Mouse (Mus musculus): ENCODE measurements at regions not wholly inside any gene's neighbourhood (a gene's known extent, or its start where the extent isn't known, plus 50 kb on each side); places are given as distances from the start of the nearest gene placed in this dataset.

DNA sequence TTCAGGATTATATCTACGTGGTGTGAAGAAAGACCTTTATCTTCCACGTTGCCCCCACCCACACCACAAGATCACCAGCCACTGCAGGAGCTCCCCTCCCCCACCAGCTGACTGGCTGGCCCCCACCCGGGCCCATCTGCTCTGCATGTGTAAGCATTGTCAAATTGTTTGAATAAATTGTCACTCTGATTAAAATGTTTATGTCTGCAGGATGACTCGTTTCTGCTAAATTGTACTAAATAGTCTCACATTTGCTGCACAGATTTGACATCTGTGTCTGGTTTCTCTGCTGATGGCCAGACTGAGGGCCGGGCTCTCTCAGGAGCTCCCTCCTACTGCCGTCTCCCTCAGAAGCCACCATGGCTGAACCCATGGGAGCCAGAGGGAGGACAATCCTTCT, 119.2 kb upstream of the Pmepa1 start:
- TF ChIP-seq CTCF (IDR thresholded peaks at IDR 0.05; ENCODE audit: low read depth): no peak
- WGBS: 43% methylated on average over 6 of the region's 6 CpGs
- DNase-seq (ENCODE audit: low spot score) (no peak), ATAC-seq (0 out of 2 replicates have a peak, but pooled peaks have one; percentile 15)
- H3K4me2 ChIP-seq (ENCODE audit: low read depth, low read length): no peak overlapping the region
- H3K27me3 ChIP-seq (ENCODE audit: insufficient read depth, low read length): no peaks in the 10 kb centered on the region
- no peaks in the 10 kb centered on the region for H3K9me3 ChIP-seq (ENCODE audit: low read length)
- no peak overlapping the region for H3K27ac ChIP-seq
- H3K36me3 ChIP-seq (ENCODE audit: insufficient read depth, low read length): no peaks in the 10 kb centered on the region
- 0 out of 2 replicates have a peak, but pooled peaks cover 3% of the 10 kb centered on the region for H3K4me1 ChIP-seq (ENCODE audit: insufficient read depth, low read length)
- H3K9ac ChIP-seq (replicated peaks; ENCODE audit: low read length): 0 out of 2 replicates have a peak overlapping the region, but pooled peaks have one; percentile 17
- H3K4me3 ChIP-seq (ENCODE audit: low read length): no peak overlapping the region

DNA sequence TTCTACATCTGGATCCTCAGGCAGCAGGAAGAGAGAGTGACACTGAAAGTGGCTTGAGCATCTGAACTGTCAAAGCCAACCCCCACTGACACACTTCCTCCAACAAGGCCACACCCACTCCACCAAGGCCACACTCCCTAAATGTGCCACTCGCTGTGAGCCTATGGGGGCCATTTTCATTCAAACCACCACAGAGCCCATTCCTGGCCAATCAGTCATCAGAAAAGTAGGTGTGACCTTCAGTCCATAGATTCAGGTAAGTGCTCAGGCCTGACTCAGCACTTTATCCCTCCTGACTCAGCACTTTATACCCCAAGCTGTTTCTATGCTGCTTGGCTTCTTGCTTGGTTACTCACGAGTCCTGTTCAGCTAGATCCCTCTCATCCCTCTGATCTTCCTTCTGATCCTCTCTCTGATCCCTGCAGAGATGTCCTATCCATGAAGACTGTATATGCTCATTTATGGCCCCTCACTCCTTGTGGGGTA, 121.6 kb upstream of the Pmepa1 start:
- ATAC-seq (no peak), DNase-seq (ENCODE audit: low spot score) (no peak)
- Histone ChIP-seq H3K4me2 (ENCODE audit: low read depth, low read length) (no peak overlapping the region), H3K27me3 (ENCODE audit: insufficient read depth, low read length) (no peaks in the 10 kb centered on the region), H3K4me3 (ENCODE audit: low read length) (no peak overlapping the region), H3K4me1 (ENCODE audit: insufficient read depth, low read length) (0 out of 2 replicates have a peak, but pooled peaks cover 3% of the 10 kb centered on the region), H3K36me3 (ENCODE audit: insufficient read depth, low read length) (no peaks in the 10 kb centered on the region), H3K9ac (replicated peaks; ENCODE audit: low read length) (no peak overlapping the region), H3K27ac (no peak overlapping the region), H3K9me3 (ENCODE audit: low read length) (no peaks in the 10 kb centered on the region)
- 91% methylated on average over 2 of the region's 2 CpGs for WGBS
- no peak for TF ChIP-seq CTCF (IDR thresholded peaks at IDR 0.05; ENCODE audit: low read depth)

DNA sequence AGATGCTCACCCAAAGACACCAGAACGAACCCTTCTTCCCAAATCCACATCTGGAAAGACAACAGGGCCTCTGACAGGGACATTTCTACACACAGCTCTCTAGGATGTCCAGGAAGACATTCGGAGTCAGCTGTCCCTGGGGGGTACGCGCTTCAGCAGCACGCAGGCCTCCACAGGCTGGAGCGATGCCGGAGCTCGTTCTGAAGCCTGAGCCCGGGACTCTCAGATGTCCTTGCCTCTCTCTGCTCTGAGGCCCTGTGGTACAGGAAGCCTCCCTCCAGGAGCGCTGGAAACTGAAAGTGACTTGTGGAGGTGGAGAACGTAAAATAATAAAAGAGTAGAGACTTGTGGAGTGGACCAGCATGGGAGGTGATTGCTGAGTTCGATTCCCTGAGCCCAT, 116.8 kb upstream of the 1700021F07Rik start:
- DNase-seq (ENCODE audit: low spot score): no peak
- no peak overlapping the region for H3K4me2 ChIP-seq (ENCODE audit: low read depth, low read length)
- no peaks in the 10 kb centered on the region for H3K27me3 ChIP-seq (ENCODE audit: insufficient read depth, low read length)
- H3K9ac ChIP-seq (replicated peaks; ENCODE audit: low read length): no peak overlapping the region
- ATAC-seq: no peak
- H3K4me1 ChIP-seq (ENCODE audit: insufficient read depth, low read length): peaks cover 12% of the 10 kb centered on the region
- 75% methylated on average over 12 of the region's 12 CpGs for WGBS
- no peaks in the 10 kb centered on the region for H3K36me3 ChIP-seq (ENCODE audit: insufficient read depth, low read length)
- TF ChIP-seq CTCF (IDR thresholded peaks at IDR 0.05; ENCODE audit: low read depth): no peak
- no peak overlapping the region for H3K4me3 ChIP-seq (ENCODE audit: low read length)
- H3K9me3 ChIP-seq (ENCODE audit: low read length): no peaks in the 10 kb centered on the region
- H3K27ac ChIP-seq: no peak overlapping the region

DNA sequence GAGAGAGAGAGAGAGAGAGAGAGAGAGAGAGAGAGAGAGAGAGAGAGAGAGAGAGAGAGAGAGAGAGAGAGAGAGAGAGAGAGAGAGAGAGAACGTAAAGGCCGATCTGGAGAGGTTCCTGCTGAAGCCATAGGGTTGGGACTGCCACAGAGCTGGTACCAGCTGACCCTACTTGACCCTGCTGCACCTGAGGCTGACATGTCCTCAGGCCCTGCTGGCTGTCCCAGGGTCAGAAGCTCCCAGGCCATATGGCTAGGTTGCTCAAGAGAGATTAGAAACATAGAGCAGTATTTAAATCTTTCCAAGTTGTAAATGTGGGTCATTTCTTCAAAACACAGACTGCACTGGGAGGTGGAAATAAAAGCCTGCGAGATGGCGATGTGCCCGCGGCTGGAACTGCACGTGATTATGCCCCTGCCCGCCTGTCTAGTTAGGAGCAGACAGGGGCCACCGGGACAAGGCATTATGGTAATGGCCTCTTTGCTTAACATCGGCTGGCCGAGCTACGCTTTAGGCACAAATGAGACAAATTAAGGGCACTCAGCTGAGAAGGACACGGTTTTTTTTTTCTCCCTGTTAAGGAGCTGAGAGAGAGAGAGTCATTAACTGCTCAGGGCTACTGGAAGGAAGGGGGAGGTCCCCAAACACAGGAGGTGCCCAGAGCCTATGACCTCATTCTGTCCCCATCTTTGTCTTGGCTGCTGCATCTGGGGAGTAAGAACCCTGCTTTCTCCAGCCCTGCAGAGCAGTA, 115.9 kb upstream of the 1700021F07Rik start:
- Histone ChIP-seq H3K9me3 (ENCODE audit: low read length) (no peaks in the 10 kb centered on the region), H3K4me3 (ENCODE audit: low read length) (no peak overlapping the region), H3K4me1 (ENCODE audit: insufficient read depth, low read length) (peaks cover 12% of the 10 kb centered on the region), H3K27ac (no peak overlapping the region), H3K9ac (replicated peaks; ENCODE audit: low read length) (no peak overlapping the region), H3K27me3 (ENCODE audit: insufficient read depth, low read length) (no peaks in the 10 kb centered on the region), H3K4me2 (ENCODE audit: low read depth, low read length) (no peak overlapping the region), H3K36me3 (ENCODE audit: insufficient read depth, low read length) (no peaks in the 10 kb centered on the region)
- no peak for TF ChIP-seq CTCF (IDR thresholded peaks at IDR 0.05; ENCODE audit: low read depth)
- DNase-seq (ENCODE audit: low spot score): peak; percentile 78
- ATAC-seq: peak; percentile 69
- WGBS: 19% methylated on average over 13 of the region's 13 CpGs

DNA sequence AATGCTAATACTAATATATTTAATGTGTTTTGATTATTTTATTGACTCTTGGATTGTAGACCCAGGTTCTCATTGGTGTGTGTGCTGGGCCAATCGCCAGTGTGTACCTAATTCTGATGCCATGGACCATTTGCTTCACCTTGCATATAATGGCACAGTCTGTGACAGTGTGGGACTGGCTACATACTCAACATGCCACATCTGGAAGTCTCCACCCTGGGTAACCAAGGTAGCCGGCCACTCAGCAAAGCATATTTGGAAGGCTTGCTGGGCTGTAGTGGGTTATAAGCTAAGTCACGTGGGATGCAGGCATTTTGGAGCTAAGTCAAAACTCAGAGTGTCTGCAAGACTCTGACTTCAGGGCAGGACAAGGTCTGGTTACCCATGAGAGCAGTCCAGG, 115.3 kb upstream of the 1700021F07Rik start:
- Histone ChIP-seq H3K27ac (no peak overlapping the region), H3K4me1 (ENCODE audit: insufficient read depth, low read length) (peaks cover 12% of the 10 kb centered on the region), H3K9me3 (ENCODE audit: low read length) (no peaks in the 10 kb centered on the region), H3K9ac (replicated peaks; ENCODE audit: low read length) (no peak overlapping the region), H3K4me2 (ENCODE audit: low read depth, low read length) (no peak overlapping the region), H3K27me3 (ENCODE audit: insufficient read depth, low read length) (no peaks in the 10 kb centered on the region), H3K36me3 (ENCODE audit: insufficient read depth, low read length) (no peaks in the 10 kb centered on the region), H3K4me3 (ENCODE audit: low read length) (no peak overlapping the region)
- WGBS: 55% methylated on average over 3 of the region's 3 CpGs
- DNase-seq (ENCODE audit: low spot score) (no peak), ATAC-seq (peak; percentile 30; the same call in 1 of the 2 replicates)
- no peak for TF ChIP-seq CTCF (IDR thresholded peaks at IDR 0.05; ENCODE audit: low read depth)

DNA sequence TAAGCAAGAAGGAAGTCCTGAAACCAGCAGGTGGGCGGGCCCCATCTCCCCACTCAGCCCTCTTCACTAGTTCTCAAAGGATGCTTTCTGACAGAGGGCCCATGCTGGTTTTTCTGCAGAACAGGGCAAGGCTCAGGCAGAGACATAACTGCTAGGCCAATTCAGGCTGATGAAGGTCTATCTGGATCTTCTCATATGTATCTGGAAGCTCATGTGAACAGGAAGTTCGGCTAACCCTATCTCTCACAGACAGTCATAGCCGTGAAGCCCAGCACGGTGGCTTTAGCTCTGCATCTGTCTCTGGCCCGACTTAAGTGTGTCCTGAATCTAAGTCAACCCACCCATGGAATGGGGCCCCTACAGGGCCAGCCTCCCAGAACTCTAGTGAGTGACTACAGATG, 113.7 kb upstream of the 1700021F07Rik start:
- ATAC-seq (no peak), DNase-seq (ENCODE audit: low spot score) (no peak)
- Histone ChIP-seq H3K9ac (replicated peaks; ENCODE audit: low read length) (no peak overlapping the region), H3K4me3 (ENCODE audit: low read length) (no peak overlapping the region), H3K27ac (no peak overlapping the region), H3K4me1 (ENCODE audit: insufficient read depth, low read length) (peaks cover 15% of the 10 kb centered on the region), H3K27me3 (ENCODE audit: insufficient read depth, low read length) (no peaks in the 10 kb centered on the region), H3K9me3 (ENCODE audit: low read length) (no peaks in the 10 kb centered on the region), H3K36me3 (ENCODE audit: insufficient read depth, low read length) (no peaks in the 10 kb centered on the region), H3K4me2 (ENCODE audit: low read depth, low read length) (no peak overlapping the region)
- WGBS: 87% methylated on average over 5 of the region's 5 CpGs
- TF ChIP-seq CTCF (IDR thresholded peaks at IDR 0.05; ENCODE audit: low read depth): no peak

DNA sequence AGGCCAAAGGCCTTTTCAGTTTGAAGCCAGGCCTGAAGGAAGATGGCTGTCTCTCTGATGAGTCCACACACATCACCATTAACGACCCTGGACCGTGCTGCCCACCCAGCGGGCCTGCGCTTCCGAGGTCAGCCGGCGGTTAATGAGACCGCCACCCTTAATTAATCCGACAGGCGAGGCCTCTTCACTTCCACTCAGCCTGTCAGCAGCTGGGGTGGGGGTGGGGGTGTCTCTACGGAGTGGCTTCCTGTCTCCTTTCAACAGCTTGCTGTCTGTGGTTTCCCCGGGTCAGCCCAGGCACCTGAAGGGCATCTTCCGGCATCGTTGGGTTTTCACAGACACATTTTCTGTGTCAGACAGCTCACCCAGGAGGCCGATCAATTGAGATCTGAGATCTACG, 113.0 kb upstream of the 1700021F07Rik start:
- Histone ChIP-seq H3K36me3 (ENCODE audit: insufficient read depth, low read length) (no peaks in the 10 kb centered on the region), H3K4me2 (ENCODE audit: low read depth, low read length) (no peak overlapping the region), H3K9me3 (ENCODE audit: low read length) (no peaks in the 10 kb centered on the region), H3K4me3 (ENCODE audit: low read length) (no peak overlapping the region), H3K9ac (replicated peaks; ENCODE audit: low read length) (no peak overlapping the region), H3K27ac (no peak overlapping the region), H3K4me1 (ENCODE audit: insufficient read depth, low read length) (peaks cover 23% of the 10 kb centered on the region), H3K27me3 (ENCODE audit: insufficient read depth, low read length) (no peaks in the 10 kb centered on the region)
- no peak for ATAC-seq
- WGBS: 32% methylated on average over 16 of the region's 16 CpGs
- no peak for TF ChIP-seq CTCF (IDR thresholded peaks at IDR 0.05; ENCODE audit: low read depth)
- DNase-seq (ENCODE audit: low spot score): no peak

Measured in hindbrain, postnatal 0 days (tissue).